Mouse (Mus musculus) liver, postnatal 0 days (tissue): ENCODE measurements around the gene Sacm1l.

Experiments
- CTCF ChIP-seq: sonication (generic); IDR thresholded peaks from 2 replicates; pipeline ENCODE4 v1.5.1; 2016; ENCODE audit warnings: antibody characterized with exemption, low read depth
- EP300 ChIP-seq: IDR thresholded peaks from 2 replicates; pipeline ENCODE4 v1.6.1; 2016; ENCODE audit warnings: antibody characterized with exemption, low read depth, mild to moderate bottlenecking

DNA sequence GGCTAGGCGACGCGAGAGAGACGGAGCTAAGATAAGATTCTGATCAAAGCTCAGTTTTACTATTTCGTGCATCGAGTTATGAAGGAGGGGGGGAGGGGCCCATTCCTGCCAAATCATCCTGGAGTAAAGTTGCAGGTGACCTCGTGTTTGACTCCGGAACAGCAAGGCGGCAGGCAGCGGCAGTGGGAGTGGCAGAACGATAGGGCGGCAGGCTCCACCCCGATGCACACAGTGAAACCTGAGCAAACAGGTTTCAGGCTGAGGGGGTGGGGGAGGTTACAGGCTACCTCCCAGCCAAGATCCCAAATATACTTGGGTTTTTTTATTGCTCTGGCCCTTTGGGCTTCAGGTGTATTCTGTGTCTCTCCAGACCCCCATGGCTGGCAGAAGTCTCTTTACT lies 32.9 kb upstream of the Sacm1l start:
- TF ChIP-seq EP300 (no peak), CTCF (no peak)
